Mouse (Mus musculus) ES-Bruce4 (cell line): ENCODE measurements at regions not wholly inside any gene's neighbourhood (a gene's known extent, or its start where the extent isn't known, plus 50 kb on each side); places are given as distances from the start of the nearest gene placed in this dataset.

Source experiments
- CTCF ChIP-seq: IDR thresholded peaks from one replicate; pipeline ENCODE4 v1.8.1; 2011; ENCODE audit warnings: low read depth, low read length
- EP300 ChIP-seq: IDR thresholded peaks from 2 replicates; pipeline ENCODE4 v1.6.1; 2011; ENCODE audit warnings: low read depth, low read length; ENCODE audit not compliant: insufficient read depth
- POLR2A ChIP-seq: IDR thresholded peaks from one replicate; pipeline ENCODE4 v1.8.1; 2011; ENCODE audit warnings: low read length; ENCODE audit not compliant: insufficient read depth

DNA sequence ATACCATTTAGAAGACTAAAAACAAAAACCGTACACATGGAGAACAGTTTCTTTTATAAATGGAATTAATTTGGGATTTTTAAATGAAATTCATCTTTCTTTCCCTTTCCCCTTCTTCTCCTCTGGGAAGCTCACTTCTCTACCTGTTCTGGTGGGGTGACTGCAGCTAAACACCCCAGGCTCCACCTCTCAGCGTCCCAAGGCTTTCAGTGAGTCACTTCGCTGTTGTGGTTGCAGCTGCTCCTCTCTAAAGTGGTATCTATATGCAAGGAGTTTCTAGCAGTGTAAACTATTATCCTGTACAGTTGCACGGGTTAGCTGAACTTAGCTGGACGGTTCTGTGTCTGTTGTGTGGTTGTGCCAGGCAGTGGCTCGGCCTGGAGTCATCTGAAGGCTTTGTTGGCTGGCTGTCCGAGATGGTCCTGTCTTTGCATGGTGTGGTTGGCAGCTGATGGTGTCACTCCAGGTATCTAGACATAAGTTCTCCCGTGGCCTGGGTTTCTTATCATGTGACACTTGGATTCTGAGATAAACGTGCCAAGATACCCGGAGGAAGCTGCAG is 64.8 kb upstream of the Slc35c1 start:
- TF ChIP-seq CTCF (no peak), EP300 (no peak), POLR2A (no peak)
